Mouse (Mus musculus) heart, adult 8-10 months (tissue): ENCODE measurements around the gene Tube1. TPM values are rescaled to one million over a fixed set of nuclear protein-coding genes. Genes with fewer than 3 reads are reported as not detected.
"Not testable (repeated sequence)": the region's sequence is repeated elsewhere in the genome, so short reads cannot be mapped to it uniquely, and the experiment has no call there.

Source experiments
- DNase-seq: peaks from one replicate; pipeline ENCODE4 v3.0.0; 2022; ENCODE audit warnings: low spot score
- total RNA-seq, 4 experiments: library from RNA; stranded (reverse); gene quantifications; 2 replicates each; pipeline ENCODE4 v1.2.4; 2022

Gene Tube1
- total RNA-seq, 4 experiments from 2014 or later, result 0.73 to 1.3 (median 0.96) TPM

- no peak for DNase-seq
These were observed 33.8 kb downstream of the Tube1 start for GRCm38 (mm10) chr10:39167611-39168010.

- no peak for DNase-seq
These were observed 35.9 kb downstream of the Tube1 start for GRCm38 (mm10) chr10:39169642-39170041.

GRCm38 (mm10) chr10:39170181-39170580, 36.4 kb downstream of the Tube1 start:
- peak; percentile 50 for DNase-seq

- peak; percentile 15 for DNase-seq
These were observed 36.9 kb downstream of the Tube1 start for GRCm38 (mm10) chr10:39170706-39171105.

- peak; percentile 90 for DNase-seq
These were observed 37.4 kb downstream of the Tube1 start for GRCm38 (mm10) chr10:39171134-39171533.

- DNase-seq, result peak; percentile 92
These were observed 38.1 kb downstream of the Tube1 start for GRCm38 (mm10) chr10:39171603-39172539.

- DNase-seq, result peak; percentile 39
These were observed 38.8 kb downstream of the Tube1 start for GRCm38 (mm10) chr10:39172540-39172931.

GRCm38 (mm10) chr10:39173077-39173476, 39.3 kb downstream of the Tube1 start:
- peak; percentile 58 for DNase-seq

GRCm38 (mm10) chr10:39176981-39177380, 43.2 kb downstream of the Tube1 start:
- peak; percentile 9 for DNase-seq

- DNase-seq, result no peak
These were observed 51.2 kb downstream of the Tube1 start for GRCm38 (mm10) chr10:39184864-39185544.

- DNase-seq, result no peak
These were observed 51.8 kb downstream of the Tube1 start for GRCm38 (mm10) chr10:39185545-39185906.

- no peak for DNase-seq
These were observed 58.9 kb downstream of the Tube1 start for GRCm38 (mm10) chr10:39192673-39193072.

GRCm38 (mm10) chr10:39198216-39198615, 64.4 kb downstream of the Tube1 start:
- not testable (repeated sequence) for DNase-seq

Other genes starting within 250 kb of the Tube1 start
- 10 to 100 TPM; 42.0 to 57.9 (median 52.5) TPM for gene Lama4, start 168.5 kb upstream of the Tube1 start, total RNA-seq
- 10 to 100 TPM in 2 of 4 experiments, 1 to 10 TPM in 2; 6.2 to 10.7 (median 9.3) TPM for gene Fam229b, start 62 bp upstream of the Tube1 start, total RNA-seq
- gene Ccn6, start 29.8 kb downstream of the Tube1 start, total RNA-seq, result not detected
- 10 to 100 TPM; 22.4 to 27.6 (median 24.2) TPM for gene Fyn, start 234.9 kb downstream of the Tube1 start, total RNA-seq